Mouse (Mus musculus) kidney, embryonic 14.5 days (tissue): ENCODE measurements at regions not wholly inside any gene's neighbourhood (a gene's known extent, or its start where the extent isn't known, plus 50 kb on each side); places are given as distances from the start of the nearest gene placed in this dataset.

Experiments
- ATAC-seq: fragments of 200-750 bp; cut with Nextera tagmentation; 2 replicates; pipeline ENCODE4 v1.8.0; 2017; ENCODE audit warnings: moderate number of reproducible peaks, mild to moderate bottlenecking, moderate TSS enrichment, moderate library complexity; ENCODE audit not compliant: low FRiP score, low TSS enrichment
- H3K27ac ChIP-seq: fragments of 300-500 bp; sonication (generic); 2 replicates; pipeline ENCODE4 v1.5.1; 2014; ENCODE audit warnings: low read depth, mild to moderate bottlenecking, low read length, moderate library complexity, mixed read lengths
- H3K27me3 ChIP-seq: fragments of 300-500 bp; sonication (generic); 2 replicates; pipeline ENCODE4 v1.6.1; 2014; ENCODE audit warnings: mild to moderate bottlenecking, low read length; ENCODE audit not compliant: control insufficient read depth, insufficient read depth
- H3K36me3 ChIP-seq: fragments of 300-500 bp; sonication (generic); 2 replicates; pipeline ENCODE4 v1.6.1; 2014; ENCODE audit warnings: low read length, mixed read lengths; ENCODE audit not compliant: control insufficient read depth, insufficient read depth
- H3K4me1 ChIP-seq: fragments of 300-500 bp; sonication (generic); 2 replicates; pipeline ENCODE4 v1.6.1; 2014; ENCODE audit warnings: low read length, mixed read lengths; ENCODE audit not compliant: control insufficient read depth, insufficient read depth
- H3K4me2 ChIP-seq: fragments of 300-500 bp; sonication (generic); replicated peaks from 2 replicates; pipeline ENCODE4 v1.6.1; 2014; ENCODE audit warnings: low read depth, mild to moderate bottlenecking, low read length
- H3K4me3 ChIP-seq: fragments of 300-500 bp; sonication (generic); 2 replicates; pipeline ENCODE4 v1.5.1; 2014; ENCODE audit warnings: mild to moderate bottlenecking, low read length
- H3K9ac ChIP-seq: fragments of 300-500 bp; sonication (generic); 2 replicates; pipeline ENCODE4 v1.6.1; 2014; ENCODE audit warnings: low read depth, mild to moderate bottlenecking, low read length, moderate library complexity
- H3K9me3 ChIP-seq: fragments of 300-500 bp; sonication (generic); 2 replicates; pipeline ENCODE4 v1.6.1; 2016; ENCODE audit warnings: low read length; ENCODE audit not compliant: control insufficient read depth
- WGBS: fragments of 180-500 bp; shearing (Covaris S2); extraction: QIAGEN DNeasy Blood & Tissue Kit; methylation state at CpG from one replicate; pipeline ENCODE4 v1.1.7; 2014; 5-methylcytosine and 5-hydroxymethylcytosine counted together

GRCm38 (mm10) chr9:50005757-50006576 is 207.2 kb upstream of the Ncam1 start:
- Histone ChIP-seq H3K27me3 (no peaks in the 10 kb centered on the region), H3K4me3 (no peak overlapping the region), H3K27ac (peak overlapping the region; percentile 56), H3K4me2 (no peak overlapping the region), H3K9ac (no peak overlapping the region), H3K4me1 (peaks cover 21% of the 10 kb centered on the region), H3K36me3 (no peaks in the 10 kb centered on the region), H3K9me3 (no peaks in the 10 kb centered on the region)
- peak; percentile 88 for ATAC-seq
- WGBS: 35% methylated on average over 8 of the region's 8 CpGs

DNA sequence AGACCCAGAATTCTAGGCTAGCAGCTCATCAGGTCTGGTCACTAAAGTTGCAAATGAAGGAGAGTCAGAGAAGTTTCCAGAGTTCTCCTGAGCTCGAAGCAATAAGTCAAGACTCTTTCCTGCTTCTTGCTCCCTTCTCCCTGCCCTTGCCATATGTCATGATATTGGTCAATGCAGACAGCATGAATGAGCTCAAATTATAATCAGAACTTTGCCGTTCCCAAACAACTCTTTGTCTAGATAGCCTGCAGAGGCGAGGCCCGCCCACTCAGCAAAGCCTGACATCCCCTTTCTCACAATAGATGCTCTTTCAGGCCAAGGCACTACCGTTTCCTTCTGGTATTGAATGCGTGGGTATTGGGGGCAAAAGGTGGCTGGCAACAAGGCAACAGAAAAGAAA is 204.0 kb upstream of the Ncam1 start:
- no peak for ATAC-seq
- Histone ChIP-seq H3K9ac (no peak overlapping the region), H3K4me3 (no peak overlapping the region), H3K4me1 (peaks cover 33% of the 10 kb centered on the region), H3K9me3 (no peaks in the 10 kb centered on the region), H3K27me3 (no peaks in the 10 kb centered on the region), H3K27ac (no peak overlapping the region), H3K36me3 (no peaks in the 10 kb centered on the region), H3K4me2 (no peak overlapping the region)
- WGBS: 79% methylated on average over 6 of the region's 6 CpGs

DNA sequence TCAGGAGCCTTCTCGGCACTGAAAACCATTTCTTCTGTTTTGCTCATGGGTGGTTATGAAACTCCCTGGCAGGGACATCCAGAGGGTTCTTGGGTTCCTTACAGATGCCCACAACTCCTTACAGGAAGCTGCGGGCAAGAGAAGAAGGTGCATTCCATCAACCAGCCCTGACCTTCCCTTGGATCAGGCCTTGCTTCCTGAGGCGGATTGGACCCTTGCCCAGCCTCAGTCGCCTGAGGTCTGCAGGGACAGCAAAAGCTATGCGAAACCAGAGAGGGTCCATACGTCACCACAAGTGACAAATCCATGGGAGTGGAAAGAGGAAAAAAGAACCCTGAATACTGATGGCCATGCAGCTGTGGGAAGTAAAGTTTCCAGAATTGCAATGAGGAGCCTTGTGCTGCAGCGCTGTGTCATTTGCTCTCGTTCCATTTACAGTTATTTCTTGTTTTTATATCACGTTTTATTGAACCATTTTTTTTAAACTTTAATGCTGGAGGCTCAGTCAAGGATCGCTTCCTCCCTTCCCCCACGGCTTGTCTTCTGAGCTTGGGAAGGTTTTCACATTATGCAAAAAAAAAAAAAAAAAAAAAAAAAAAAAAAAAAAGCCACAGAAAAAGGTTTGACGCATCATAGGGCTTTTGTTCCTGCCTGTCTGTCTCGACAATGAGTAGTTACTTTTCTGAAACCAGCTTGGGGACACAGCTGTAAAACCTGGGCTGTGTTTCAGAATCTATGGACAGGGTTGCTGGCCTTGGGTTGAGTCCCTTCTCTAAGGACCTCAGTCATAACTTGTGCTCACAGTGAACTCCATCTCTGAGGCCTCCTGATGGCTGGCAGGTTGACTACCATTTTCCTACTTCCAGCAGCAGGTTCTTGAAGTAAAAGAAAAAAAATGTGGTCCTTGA is 202.0 kb upstream of the Ncam1 start:
- ATAC-seq: no peak; the same call in 1 of the 2 replicates
- peaks cover 5% of the 10 kb centered on the region; the same call in 1 of the 2 replicates for H3K9me3 ChIP-seq
- H3K4me1 ChIP-seq: peaks cover 16% of the 10 kb centered on the region
- no peaks in the 10 kb centered on the region for H3K36me3 ChIP-seq
- no peak overlapping the region for H3K4me3 ChIP-seq
- no peak overlapping the region for H3K9ac ChIP-seq
- H3K27ac ChIP-seq: peak overlapping the region; percentile 59; the same call in 1 of the 2 replicates
- H3K4me2 ChIP-seq: no peak overlapping the region
- H3K27me3 ChIP-seq: no peaks in the 10 kb centered on the region
- 54% methylated on average over 13 of the region's 13 CpGs for WGBS

DNA sequence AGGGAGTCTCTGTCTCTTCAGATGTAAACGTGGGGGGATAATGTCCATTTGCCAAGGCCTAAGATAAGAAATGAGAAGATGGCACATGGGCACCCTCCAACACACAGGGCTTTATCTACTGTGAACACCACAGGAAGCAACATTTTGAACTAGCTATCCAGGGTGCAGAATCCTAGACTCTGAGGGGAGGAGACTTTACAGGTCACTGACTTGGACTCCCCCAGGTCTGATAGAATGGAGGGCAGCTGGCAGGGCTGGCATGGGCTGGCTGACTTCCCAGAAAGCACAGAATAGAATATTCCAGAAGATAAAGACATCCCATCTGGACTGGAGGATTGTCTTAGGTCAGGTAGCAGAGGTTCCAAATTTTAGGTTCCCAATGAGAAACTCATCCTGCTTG is 201.2 kb upstream of the Ncam1 start:
- no peak overlapping the region for H3K9ac ChIP-seq
- peaks cover 12% of the 10 kb centered on the region for H3K9me3 ChIP-seq
- no peak for ATAC-seq
- H3K4me2 ChIP-seq: no peak overlapping the region
- H3K27me3 ChIP-seq: no peaks in the 10 kb centered on the region
- 59% methylated on average over 1 of the region's 1 CpGs for WGBS
- H3K36me3 ChIP-seq: no peaks in the 10 kb centered on the region
- no peak overlapping the region for H3K4me3 ChIP-seq
- peaks cover 13% of the 10 kb centered on the region for H3K4me1 ChIP-seq
- no peak overlapping the region; the same call in 1 of the 2 replicates for H3K27ac ChIP-seq

DNA sequence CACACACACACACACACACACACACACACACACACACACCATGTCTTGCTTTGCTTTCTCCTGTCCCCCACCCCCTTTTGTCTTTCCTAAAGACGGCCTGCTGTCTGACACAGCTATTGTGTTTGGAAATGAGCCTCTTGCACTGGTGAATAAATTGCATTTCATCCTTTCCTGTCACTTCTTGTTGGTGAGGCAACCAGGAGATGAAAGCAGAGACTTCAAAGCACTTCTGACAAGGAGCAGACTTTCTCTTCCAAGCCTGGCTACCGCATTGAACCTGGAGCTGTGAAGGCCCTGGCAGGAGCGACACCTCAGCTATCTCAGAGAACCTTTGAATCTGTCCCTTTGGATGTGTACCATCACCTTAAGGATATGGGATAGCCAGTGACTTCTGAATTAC is 199.4 kb upstream of the Ncam1 start:
- Histone ChIP-seq H3K4me3 (no peak overlapping the region), H3K4me2 (no peak overlapping the region), H3K27ac (no peak overlapping the region), H3K9ac (no peak overlapping the region), H3K4me1 (peaks cover 13% of the 10 kb centered on the region), H3K9me3 (peaks cover 14% of the 10 kb centered on the region), H3K27me3 (no peaks in the 10 kb centered on the region), H3K36me3 (no peaks in the 10 kb centered on the region)
- ATAC-seq: no peak
- 46% methylated on average over 3 of the region's 3 CpGs for WGBS

DNA sequence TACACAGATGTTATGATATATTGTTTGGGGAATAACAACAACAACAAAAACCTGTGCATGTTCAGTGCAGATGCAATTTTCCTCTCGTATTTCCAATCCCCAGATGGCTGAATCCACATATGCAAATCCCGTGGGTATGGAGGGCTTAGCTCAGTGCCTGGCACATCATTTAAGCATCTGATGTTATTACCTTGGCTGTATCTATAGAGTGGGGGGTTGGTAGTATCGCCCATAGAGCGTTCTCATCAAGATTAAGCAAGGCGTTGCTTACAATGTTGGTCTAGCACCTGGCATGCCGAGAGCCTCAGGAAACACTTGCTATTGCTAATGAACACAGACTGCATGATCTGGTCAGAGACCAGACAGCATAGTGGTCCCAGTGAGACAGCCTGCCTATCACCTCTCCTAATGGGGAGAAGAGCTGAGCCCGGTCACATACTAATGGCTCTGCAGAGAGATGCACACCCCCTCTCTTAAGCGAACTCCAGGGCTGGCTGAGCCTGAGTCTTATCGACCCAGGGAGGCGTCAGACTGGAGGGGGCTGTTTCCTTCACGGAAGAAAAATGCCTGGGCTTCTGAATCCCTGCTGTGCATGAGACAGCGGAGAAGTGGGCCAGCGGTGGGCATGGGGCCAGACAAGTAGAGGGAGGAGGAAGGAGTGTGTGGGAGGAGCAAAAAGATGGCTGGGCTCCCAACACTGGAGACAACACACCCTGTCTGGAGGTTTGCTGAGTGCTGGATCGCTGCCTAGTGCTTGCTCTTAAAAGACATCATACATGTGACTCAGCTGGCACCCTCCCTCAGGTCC is 190.9 kb upstream of the Ncam1 start:
- Histone ChIP-seq H3K4me1 (peaks cover 15% of the 10 kb centered on the region), H3K27ac (no peak overlapping the region), H3K36me3 (no peaks in the 10 kb centered on the region), H3K9me3 (no peaks in the 10 kb centered on the region), H3K4me3 (no peak overlapping the region), H3K27me3 (no peaks in the 10 kb centered on the region), H3K4me2 (no peak overlapping the region), H3K9ac (no peak overlapping the region)
- WGBS: 55% methylated on average over 14 of the region's 14 CpGs
- ATAC-seq: peak; percentile 93

- no peak overlapping the region for H3K4me3 ChIP-seq
- H3K36me3 ChIP-seq: no peaks in the 10 kb centered on the region
- peaks cover 15% of the 10 kb centered on the region for H3K4me1 ChIP-seq
- WGBS: 19% methylated on average over 5 of the region's 5 CpGs
- ATAC-seq: no peak
- H3K4me2 ChIP-seq: no peak overlapping the region
- no peak overlapping the region for H3K9ac ChIP-seq
- no peaks in the 10 kb centered on the region for H3K9me3 ChIP-seq
- H3K27me3 ChIP-seq: no peaks in the 10 kb centered on the region
- peak overlapping the region; percentile 17; the same call in 1 of the 2 replicates for H3K27ac ChIP-seq
Observed at GRCm38 (mm10) chr9:49988064-49988463, 189.3 kb upstream of the Ncam1 start.

DNA sequence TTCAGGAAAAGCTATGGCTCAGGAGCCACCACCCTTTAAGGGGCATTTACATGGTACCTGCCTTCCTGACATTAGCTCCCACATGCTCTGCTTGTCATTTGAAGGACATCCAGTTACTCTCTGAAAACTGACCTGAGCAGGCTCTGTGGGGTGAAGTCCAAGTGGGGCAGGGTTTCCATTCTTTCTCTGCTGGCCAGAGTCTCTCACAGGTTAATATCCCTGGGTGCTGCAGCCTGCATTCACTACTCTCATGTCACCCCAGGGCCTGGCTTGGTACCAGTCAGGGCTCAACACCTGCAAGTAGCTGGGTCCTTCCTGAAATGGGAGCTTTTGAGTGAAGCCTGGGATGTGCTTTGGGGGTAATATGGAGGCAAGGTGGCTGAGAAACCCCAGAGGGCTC is 188.8 kb upstream of the Ncam1 start:
- peaks cover 15% of the 10 kb centered on the region for H3K4me1 ChIP-seq
- H3K9ac ChIP-seq: no peak overlapping the region
- 0 out of 2 replicates have a peak, but pooled peaks have one; percentile 32 for ATAC-seq
- no peaks in the 10 kb centered on the region for H3K27me3 ChIP-seq
- H3K4me3 ChIP-seq: no peak overlapping the region
- no peaks in the 10 kb centered on the region for H3K36me3 ChIP-seq
- H3K9me3 ChIP-seq: no peaks in the 10 kb centered on the region
- no peak overlapping the region for H3K27ac ChIP-seq
- no peak overlapping the region for H3K4me2 ChIP-seq
